Mouse (Mus musculus): Measurements from ENCODE around the gene Rasgrf2. TPM values are rescaled to one million over a fixed set of nuclear protein-coding genes. Genes with fewer than 3 reads are reported as not detected.

Gene Rasgrf2
- polyA plus RNA-seq, 1 experiment = not detected

- TF ChIP-seq TAL1 (IDR thresholded peaks at IDR 0.05; ENCODE audit: low read length) = no peak
- no peak for TF ChIP-seq GATA1 (IDR thresholded peaks at IDR 0.05; ENCODE audit: low read length)
- Histone ChIP-seq H3K4me1 (ENCODE audit: control insufficient read depth) (no peaks in the 10 kb centered on the region), H3K4me3 (replicated peaks) (no peak overlapping the region)
Observed at GRCm38 (mm10) chr13:91858835-91859234, 272.6 kb downstream of the Rasgrf2 start.

DNA sequence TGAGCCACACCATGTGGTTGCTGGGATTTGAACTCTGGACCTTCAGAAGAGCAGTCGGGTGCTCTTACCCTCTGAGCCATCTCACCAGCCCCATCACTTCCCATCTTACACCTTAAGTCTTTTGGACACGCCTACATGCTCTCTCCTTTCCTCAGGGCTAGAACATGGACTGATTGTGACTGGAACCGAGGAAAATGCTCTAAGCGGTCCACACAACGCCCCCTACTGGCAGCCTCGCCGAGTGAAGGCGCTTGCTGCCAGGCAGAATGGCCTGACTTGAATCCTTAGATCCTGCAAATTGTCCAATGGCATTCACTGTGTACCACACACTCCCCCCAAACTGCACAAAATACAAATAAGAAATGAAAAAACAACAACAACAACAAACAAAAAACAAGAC, 274.0 kb downstream of the Rasgrf2 start:
- no peak for TF ChIP-seq TAL1 (IDR thresholded peaks at IDR 0.05; ENCODE audit: low read length)
- TF ChIP-seq GATA1 (IDR thresholded peaks at IDR 0.05; ENCODE audit: low read length) = no peak
- H3K36me3 ChIP-seq (ENCODE audit: control insufficient read depth) = no peaks in the 10 kb centered on the region
- no peaks in the 10 kb centered on the region for H3K27me3 ChIP-seq (ENCODE audit: control insufficient read depth)
- H3K4me3 ChIP-seq (replicated peaks) = no peak overlapping the region
- H3K9me3 ChIP-seq (ENCODE audit: control insufficient read depth, low read length) = no peaks in the 10 kb centered on the region
- no peaks in the 10 kb centered on the region for H3K4me1 ChIP-seq (ENCODE audit: control insufficient read depth)

More at GRCm38 (mm10) chr13:91858835-91859234, 272.6 kb downstream of the Rasgrf2 start:
- Histone ChIP-seq H3K36me3 (ENCODE audit: control insufficient read depth) (no peaks in the 10 kb centered on the region), H3K9me3 (ENCODE audit: control insufficient read depth, low read length) (no peaks in the 10 kb centered on the region), H3K27me3 (ENCODE audit: control insufficient read depth) (no peaks in the 10 kb centered on the region)

GRCm38 (mm10) chr13:91854412-91854811, 277.0 kb downstream of the Rasgrf2 start:
- H3K4me1 ChIP-seq (ENCODE audit: control insufficient read depth) = no peaks in the 10 kb centered on the region
- H3K36me3 ChIP-seq (ENCODE audit: control insufficient read depth) = no peaks in the 10 kb centered on the region
- TF ChIP-seq TAL1 (IDR thresholded peaks at IDR 0.05; ENCODE audit: low read length) (no peak), GATA1 (IDR thresholded peaks at IDR 0.05; ENCODE audit: low read length) (no peak)
- no peaks in the 10 kb centered on the region for H3K9me3 ChIP-seq (ENCODE audit: control insufficient read depth, low read length)
- H3K4me3 ChIP-seq (replicated peaks) = no peak overlapping the region
- H3K27me3 ChIP-seq (ENCODE audit: control insufficient read depth) = no peaks in the 10 kb centered on the region

Other genes with a start within 250 kb of the Rasgrf2 start
- gene Gm20379, start 174.3 kb upstream of the Rasgrf2 start, polyA plus RNA-seq (2012) = not detected in 2 replicates
- gene Dhfr, start 223.1 kb upstream of the Rasgrf2 start, polyA plus RNA-seq (2012) = 0.21 and 0.23 TPM in 2 replicates
- 0.37 and 0.54 TPM in 2 replicates for gene Msh3, start 223.3 kb upstream of the Rasgrf2 start, polyA plus RNA-seq (2012)